Mouse (Mus musculus) cortical plate, adult 2 months (tissue): ENCODE measurements around the gene Entpd6. TPM values are rescaled to one million over a fixed set of nuclear protein-coding genes. Genes with fewer than 3 reads are reported as not detected.
A peak's percentile ranks its signal among the peaks of the same experiment; 100 is the strongest.

Experiments
- H3K27ac ChIP-seq: fragments of 200-500 bp; 2 replicates; pipeline ENCODE4 v1.5.1; 2012; ENCODE audit warnings: low read length, control low read depth, inconsistent platforms; ENCODE audit not compliant: insufficient read depth
- H3K4me1 ChIP-seq: fragments of 200-500 bp; 2 replicates; pipeline ENCODE4 v1.6.1; 2011; ENCODE audit warnings: low read length; ENCODE audit not compliant: control insufficient read depth, insufficient read depth
- H3K4me3 ChIP-seq: fragments of 200-500 bp; 2 replicates; pipeline ENCODE4 v1.5.1; 2011; ENCODE audit warnings: mild to moderate bottlenecking, low read length, control low read depth; ENCODE audit not compliant: insufficient read depth
- CTCF ChIP-seq: fragments of 200-500 bp; IDR thresholded peaks from 2 replicates; pipeline ENCODE4 v1.5.1; 2011; ENCODE audit warnings: mild to moderate bottlenecking, control low read depth, low read length; ENCODE audit not compliant: insufficient read depth; ENCODE audit errors: extremely low read depth
- POLR2A ChIP-seq: fragments of 200-500 bp; IDR thresholded peaks from 2 replicates; pipeline ENCODE4 v1.6.1; 2011; ENCODE audit warnings: mild to moderate bottlenecking, low read length, control low read depth; ENCODE audit not compliant: insufficient read depth; ENCODE audit errors: extremely low read depth
- polyA plus RNA-seq: library from polyadenylated mRNA; depleted of rRNA; stranded (reverse); fragments of >200 nt; gene quantifications from 2 replicates; pipeline ENCODE4 v1.2.3, GENCODE M21; 2012; rRNA removed

Entpd6 gene
- polyA plus RNA-seq: 56.2 and 57.8 TPM in 2 replicates

DNA sequence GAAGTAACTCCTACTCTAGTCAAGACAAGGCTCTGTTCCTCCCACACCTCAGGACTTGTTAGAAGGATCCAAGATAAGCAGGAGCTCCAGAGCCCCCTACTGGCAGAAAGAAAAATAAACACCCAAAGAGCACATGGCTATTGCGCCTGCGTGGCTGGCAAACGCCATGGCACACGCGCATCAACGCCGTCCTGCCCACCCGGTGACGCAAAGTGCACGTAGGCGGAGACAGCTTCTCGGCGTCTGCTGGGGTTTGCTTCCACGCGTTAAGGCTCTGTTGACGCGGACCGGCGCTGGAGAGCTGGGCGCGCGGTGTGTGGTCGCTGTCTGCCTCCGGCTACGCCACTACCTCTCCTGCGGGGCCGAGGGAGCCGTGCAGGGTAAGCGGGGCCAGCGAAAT, at the start of gene Entpd6:
TSS of gene Entpd6 (plus strand) at position 189 of the 400 bp plus-strand sequence.
- Histone ChIP-seq H3K4me1 (peaks cover 4% of the 10 kb centered on the region; the same call in 1 of the 2 replicates), H3K4me3 (peak within 1 kb of the TSS; percentile 61), H3K27ac (peak within 1 kb of the TSS; percentile 67)
- TF ChIP-seq POLR2A: peak; percentile 97
- peak; percentile 76 for TF ChIP-seq CTCF

GRCm38 (mm10) chr2:150712167-150712674, 36.6 kb upstream of the Entpd6 start:
- no peaks in the 10 kb centered on the region for H3K4me1 ChIP-seq
- no peak for TF ChIP-seq POLR2A
- no peak for TF ChIP-seq CTCF
- no peak overlapping the region for H3K4me3 ChIP-seq
- H3K27ac ChIP-seq: no peak overlapping the region

DNA sequence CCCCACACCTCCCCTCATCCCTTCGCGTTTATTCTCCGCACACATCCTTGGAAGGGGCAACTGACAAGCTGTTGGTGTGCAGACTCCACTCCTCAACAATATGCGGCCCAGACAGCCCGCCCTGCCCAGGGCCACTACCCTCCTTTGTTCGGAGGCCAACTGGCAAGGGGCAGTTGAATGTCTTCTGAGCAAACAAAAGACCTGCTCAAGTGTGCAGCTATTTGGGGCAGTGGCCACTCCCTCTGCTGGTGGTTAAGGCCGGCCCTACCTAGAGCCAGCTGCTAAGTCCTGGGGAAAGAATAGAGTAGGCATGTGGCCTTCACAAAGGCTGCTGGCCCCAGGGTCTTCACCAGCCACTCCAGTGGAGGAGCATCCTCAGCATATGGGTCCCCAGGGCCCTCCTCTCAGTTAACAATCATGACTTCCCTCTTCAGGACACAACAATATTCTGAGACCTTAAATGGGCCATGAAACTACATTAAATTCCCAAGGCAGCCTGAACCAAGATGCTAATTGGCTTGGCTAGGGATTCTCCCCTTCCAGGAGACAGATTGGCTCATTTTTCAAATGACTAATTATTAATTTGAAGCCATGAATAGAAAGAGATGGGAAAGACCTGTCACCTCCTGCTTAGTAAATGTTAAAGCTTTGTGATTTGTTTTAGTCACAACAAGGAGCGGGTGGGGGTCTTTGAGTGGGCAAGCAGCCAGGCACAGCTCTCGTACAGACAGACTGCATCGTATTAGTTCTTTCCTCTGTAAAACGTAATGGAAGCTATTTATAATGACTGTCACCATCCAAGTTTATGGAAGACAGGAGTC, 12.9 kb upstream of the Entpd6 start:
- no peak overlapping the region for H3K4me3 ChIP-seq
- no peak overlapping the region for H3K27ac ChIP-seq
- H3K4me1 ChIP-seq: no peaks in the 10 kb centered on the region
- no peak for TF ChIP-seq POLR2A
- no peak for TF ChIP-seq CTCF

DNA sequence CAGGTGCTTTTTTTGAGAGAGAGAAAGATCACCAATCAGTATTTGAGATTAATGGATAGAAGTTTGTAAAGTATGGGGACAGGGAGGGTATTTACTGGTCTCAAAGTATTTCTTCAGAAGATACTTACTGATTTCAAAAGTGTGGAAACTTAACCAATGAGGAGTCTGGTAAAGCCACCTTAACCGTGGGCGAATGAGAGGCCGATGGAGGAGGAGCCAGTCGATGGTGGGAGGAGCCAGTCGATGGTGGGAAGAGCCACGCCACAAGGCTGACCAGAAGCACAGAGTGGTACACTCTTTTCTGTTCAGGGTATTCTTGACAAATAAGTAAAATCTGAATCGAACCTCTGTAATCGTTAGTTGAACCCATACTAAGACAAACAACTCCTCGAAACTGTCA, 11.0 kb upstream of the Entpd6 start:
- Histone ChIP-seq H3K4me3 (no peak overlapping the region), H3K27ac (no peak overlapping the region), H3K4me1 (no peaks in the 10 kb centered on the region)
- TF ChIP-seq POLR2A (no peak), CTCF (no peak)

- no peak for TF ChIP-seq POLR2A
- no peak for TF ChIP-seq CTCF
- H3K4me3 ChIP-seq: no peak overlapping the region
- no peaks in the 10 kb centered on the region for H3K4me1 ChIP-seq
- no peak overlapping the region for H3K27ac ChIP-seq
Measured at GRCm38 (mm10) chr2:150740145-150740841, 8.5 kb upstream of the Entpd6 start.

- peak; percentile 36 for TF ChIP-seq CTCF
- no peak for TF ChIP-seq POLR2A
- H3K4me3 ChIP-seq: no peak overlapping the region
- H3K27ac ChIP-seq: no peak overlapping the region
- no peaks in the 10 kb centered on the region for H3K4me1 ChIP-seq
Measured at GRCm38 (mm10) chr2:150741405-150741804, 7.4 kb upstream of the Entpd6 start.

GRCm38 (mm10) chr2:150745016-150745415, 3.8 kb upstream of the Entpd6 start:
- no peaks in the 10 kb centered on the region for H3K4me1 ChIP-seq

GRCm38 (mm10) chr2:150749283-150749682, 441 bp downstream of the Entpd6 start:
- TF ChIP-seq POLR2A: no peak
- no peak for TF ChIP-seq CTCF
- Histone ChIP-seq H3K4me3 (peak overlapping the region; percentile 61), H3K27ac (peak overlapping the region; percentile 67), H3K4me1 (peaks cover 4% of the 10 kb centered on the region; the same call in 1 of the 2 replicates)

More at GRCm38 (mm10) chr2:150745016-150745415, 3.8 kb upstream of the Entpd6 start:
- no peak for TF ChIP-seq CTCF
- no peak for TF ChIP-seq POLR2A
- no peak overlapping the region for H3K27ac ChIP-seq
- H3K4me3 ChIP-seq: no peak overlapping the region

DNA sequence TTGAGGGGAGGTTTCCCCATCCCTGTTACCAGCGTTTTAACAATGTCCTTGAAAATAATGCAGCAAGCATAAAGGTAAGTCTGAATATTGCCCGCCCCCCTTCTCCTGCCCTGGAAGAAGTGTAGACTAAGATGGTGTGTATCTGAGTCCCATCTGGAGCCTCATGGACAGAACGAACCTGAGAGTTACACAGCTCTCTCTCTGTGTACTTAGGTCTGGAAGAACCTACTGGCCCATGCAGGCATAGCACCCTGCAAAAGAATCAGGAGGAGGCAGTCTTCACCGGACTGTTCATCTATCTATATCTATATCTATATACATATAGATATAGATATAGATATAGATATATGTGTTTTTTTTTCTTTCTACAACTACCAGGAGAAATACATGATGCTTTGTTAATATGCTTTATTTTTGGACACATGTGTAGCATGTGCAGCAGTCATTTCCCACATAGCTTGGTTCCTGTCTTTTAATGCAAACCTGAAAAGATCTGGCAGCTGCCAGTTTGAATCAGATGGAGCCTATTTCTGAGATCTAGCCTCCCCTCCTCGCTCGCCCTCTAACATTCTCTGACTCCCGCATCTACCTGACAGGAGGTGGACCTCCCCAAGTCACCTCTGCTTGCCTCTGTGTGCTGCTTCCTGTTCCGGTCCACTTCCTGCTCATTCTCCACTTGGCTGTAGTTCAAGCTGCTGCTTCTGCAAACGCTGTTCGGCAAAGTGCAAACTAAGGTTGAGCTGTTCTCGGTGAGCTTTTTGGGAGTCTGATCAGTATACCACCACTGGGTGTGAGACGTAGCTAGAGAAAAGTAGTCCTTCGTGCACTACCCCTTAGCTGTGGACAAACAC, 1.5 kb downstream of the Entpd6 start:
- TF ChIP-seq POLR2A: no peak
- TF ChIP-seq CTCF: 0 out of 2 replicates have a peak, but pooled peaks have one; percentile 21
- Histone ChIP-seq H3K4me3 (peak overlapping the region; percentile 61), H3K4me1 (peaks cover 4% of the 10 kb centered on the region; the same call in 1 of the 2 replicates), H3K27ac (no peak overlapping the region)
